Mouse (Mus musculus) olfactory bulb, adult 2 months (tissue): ENCODE results near the gene Cldn3. TPM values are rescaled to one million over a fixed set of nuclear protein-coding genes. Genes with fewer than 3 reads are reported as not detected.

Experiments used
- H3K27ac ChIP-seq: fragments of 200-500 bp; 2 replicates; pipeline ENCODE4 v1.5.1; 2012; ENCODE audit warnings: low read depth, low read length; ENCODE audit not compliant: insufficient read depth
- H3K4me1 ChIP-seq: fragments of 200-500 bp; 2 replicates; pipeline ENCODE4 v1.6.1; 2012; ENCODE audit warnings: low read length; ENCODE audit not compliant: control insufficient read depth, insufficient read depth
- H3K4me3 ChIP-seq: fragments of 200-500 bp; 2 replicates; pipeline ENCODE4 v1.5.1; 2012; ENCODE audit warnings: mild to moderate bottlenecking, low read depth, low read length, moderate library complexity; ENCODE audit not compliant: insufficient read depth
- CTCF ChIP-seq: fragments of 200-500 bp; IDR thresholded peaks from 2 replicates; pipeline ENCODE4 v1.5.1; 2012; ENCODE audit warnings: low read depth, mild to moderate bottlenecking, low read length, moderate library complexity; ENCODE audit not compliant: insufficient read depth
- POLR2A ChIP-seq: fragments of 200-500 bp; IDR thresholded peaks from 2 replicates; pipeline ENCODE4 v1.6.1; 2012; ENCODE audit warnings: mild to moderate bottlenecking, low read depth, low read length, moderate library complexity; ENCODE audit not compliant: insufficient read depth
- WGBS: fragments of 180-500 bp; shearing (Covaris S2); methylation state at CpG from one replicate; pipeline ENCODE4 v1.1.7; 2018; 5-methylcytosine and 5-hydroxymethylcytosine counted together
- polyA plus RNA-seq: library from polyadenylated mRNA; stranded (reverse); fragments of >200 nt; gene quantifications from 2 replicates; pipeline ENCODE4 v1.2.4, GENCODE M21; 2012; ENCODE audit warnings: low replicate concordance; ENCODE audit not compliant: missing spikeins, insufficient read depth, insufficient read length

The Cldn3 gene
- polyA plus RNA-seq, 1 experiment = not detected

DNA sequence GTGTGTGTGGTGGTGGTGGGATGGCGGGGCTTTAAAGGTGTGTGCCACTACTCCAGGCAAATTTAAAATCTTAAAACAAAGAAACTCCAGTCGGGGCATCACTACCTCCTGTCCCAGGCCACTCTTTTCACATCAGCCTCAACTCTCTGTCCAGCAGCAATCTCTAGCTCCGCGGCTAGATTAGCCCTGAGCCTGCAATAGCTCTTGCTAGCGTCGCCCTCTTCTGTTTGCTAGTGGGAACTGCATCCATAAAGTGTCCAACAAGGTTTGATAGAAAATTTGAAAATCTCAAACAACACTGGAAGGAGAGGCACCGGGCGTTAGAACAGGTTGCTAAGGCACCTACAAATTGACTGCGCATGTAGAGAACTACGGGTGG is 20.6 kb upstream of the Cldn3 start:
- WGBS = 6% methylated on average over 10 of the region's 10 CpGs
- no peak overlapping the region for H3K4me3 ChIP-seq
- TF ChIP-seq POLR2A = no peak
- no peak for TF ChIP-seq CTCF
- peaks cover 6% of the 10 kb centered on the region for H3K4me1 ChIP-seq
- H3K27ac ChIP-seq = no peak overlapping the region

DNA sequence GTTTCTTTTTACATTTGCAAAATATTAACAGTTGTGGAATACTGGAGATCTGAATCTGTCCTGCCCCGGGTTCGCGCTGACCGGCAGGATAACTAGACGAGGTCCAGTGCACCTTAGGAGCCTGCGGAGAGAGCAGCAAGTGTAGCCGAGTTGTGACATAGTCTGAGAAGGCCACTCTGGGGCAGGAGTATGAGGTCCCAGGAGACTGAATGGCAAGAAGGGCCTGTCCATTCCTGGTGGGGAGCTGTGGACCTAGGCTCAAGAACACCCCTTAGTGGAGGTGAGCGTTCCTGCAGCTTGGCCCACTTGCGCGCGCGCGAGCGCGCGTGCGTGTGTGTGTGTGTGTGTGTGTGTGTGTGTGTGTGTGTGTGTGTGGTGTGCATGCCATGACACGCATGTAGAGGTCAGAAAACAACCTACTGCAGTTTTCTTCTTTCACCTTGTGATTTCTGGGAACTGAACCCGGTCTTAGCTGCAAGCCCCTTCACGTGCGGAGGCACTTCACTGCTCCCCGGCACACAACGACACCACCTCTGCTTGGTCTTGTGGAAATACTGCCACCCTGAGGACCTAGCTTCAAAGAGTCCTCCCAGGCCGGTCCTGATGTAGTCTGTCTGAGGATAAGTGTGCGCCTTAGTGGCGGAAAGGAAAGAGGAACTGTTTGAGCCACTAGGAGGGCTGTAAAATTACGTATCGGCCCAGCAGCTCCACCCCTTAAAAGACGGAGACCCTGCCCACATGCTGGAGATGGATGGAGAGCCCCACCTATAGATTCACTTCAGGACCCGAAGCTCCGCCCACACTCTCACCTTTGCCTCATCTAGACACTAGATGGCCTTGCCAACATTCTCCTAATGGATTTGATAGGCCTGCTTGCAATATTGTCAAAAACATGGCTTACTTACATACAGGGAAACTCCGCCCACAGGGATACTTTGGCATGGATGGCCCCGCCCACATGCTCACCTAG is 19.9 kb upstream of the Cldn3 start:
- Histone ChIP-seq H3K4me3 (no peak overlapping the region), H3K4me1 (peaks cover 6% of the 10 kb centered on the region), H3K27ac (no peak overlapping the region)
- WGBS = 7% methylated on average over 33 of the region's 33 CpGs
- no peak for TF ChIP-seq CTCF
- TF ChIP-seq POLR2A = no peak

DNA sequence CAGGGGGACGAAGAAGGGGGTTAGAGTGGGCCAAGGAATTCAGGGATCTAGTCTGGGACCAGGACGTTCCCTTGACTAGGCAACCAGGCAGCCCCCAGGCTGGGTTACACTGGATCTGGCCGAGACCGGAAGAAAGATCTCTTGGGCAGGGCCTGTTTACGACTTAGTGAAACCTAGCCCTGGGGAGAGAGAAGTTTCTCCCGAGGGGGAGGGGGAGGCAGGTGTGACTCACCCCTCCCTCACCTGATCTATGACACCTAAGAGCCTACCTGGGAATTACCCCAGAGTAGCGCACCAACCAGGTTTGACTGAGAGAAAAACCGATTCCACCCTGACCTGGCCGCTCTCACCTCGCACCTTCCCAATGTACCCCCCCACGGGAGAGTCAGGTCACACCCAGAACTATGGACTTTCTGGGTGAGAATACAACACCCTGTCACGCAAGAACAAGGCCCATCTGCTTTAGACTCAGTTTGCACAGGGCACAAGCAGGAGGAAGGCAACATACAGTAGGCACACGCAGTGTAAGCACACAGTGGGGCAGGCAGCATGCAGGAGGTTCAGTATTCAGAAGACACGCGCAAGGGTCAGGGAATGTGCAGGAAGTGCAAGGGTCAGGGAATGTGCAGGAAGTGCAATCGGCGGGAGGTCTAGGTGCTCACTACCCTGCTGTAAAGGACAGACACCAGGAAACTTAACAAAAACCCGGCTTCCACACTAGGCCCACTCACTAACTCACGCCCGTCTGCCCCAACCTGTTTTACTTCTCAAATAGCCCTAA is 18.7 kb upstream of the Cldn3 start:
- WGBS = 85% methylated on average over 20 of the region's 20 CpGs
- TF ChIP-seq POLR2A = no peak
- TF ChIP-seq CTCF = no peak
- no peak overlapping the region for H3K4me3 ChIP-seq
- H3K27ac ChIP-seq = no peak overlapping the region
- H3K4me1 ChIP-seq = peaks cover 6% of the 10 kb centered on the region

DNA sequence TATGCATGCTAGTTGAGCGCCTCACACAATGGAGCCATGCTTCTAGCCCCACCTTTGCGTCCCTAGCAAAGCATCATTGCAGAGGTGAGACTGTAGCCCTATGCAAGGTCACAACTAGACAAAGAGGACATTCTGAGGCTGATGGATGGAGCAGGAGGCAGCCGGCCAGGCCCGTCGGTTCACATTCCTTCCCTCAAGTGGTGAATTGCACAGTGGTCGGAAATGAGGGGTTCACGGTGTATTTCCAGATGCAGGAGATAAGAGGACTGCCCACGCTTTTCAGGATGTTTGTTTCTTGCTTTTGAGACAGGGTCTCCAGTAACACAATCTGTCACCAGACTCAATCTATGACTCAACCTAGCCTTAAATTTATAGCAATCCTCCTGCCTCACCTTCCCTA is 15.3 kb upstream of the Cldn3 start:
- peaks cover 6% of the 10 kb centered on the region for H3K4me1 ChIP-seq
- 83% methylated on average over 8 of the region's 8 CpGs for WGBS
- no peak overlapping the region for H3K4me3 ChIP-seq
- no peak overlapping the region for H3K27ac ChIP-seq
- no peak for TF ChIP-seq POLR2A
- TF ChIP-seq CTCF = no peak

DNA sequence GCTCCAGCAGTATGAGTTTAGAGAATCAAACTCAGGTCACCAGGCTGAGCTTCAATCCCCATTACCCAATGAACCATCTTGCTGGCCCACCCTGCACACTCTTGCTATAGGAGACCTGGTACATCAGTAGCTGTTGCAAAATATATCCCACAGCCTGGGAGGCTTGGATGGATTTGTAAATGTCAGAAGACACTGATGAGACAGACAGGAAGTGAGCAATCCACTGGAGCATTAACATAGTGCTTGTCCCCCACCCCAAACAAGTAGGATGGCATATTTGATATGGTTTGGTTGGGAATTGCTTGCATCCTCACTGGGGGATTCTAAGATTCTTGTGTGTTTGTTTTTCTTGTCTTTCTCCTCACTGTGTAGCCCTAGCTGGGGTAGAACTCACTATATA is 12.9 kb upstream of the Cldn3 start:
- no peak overlapping the region for H3K4me3 ChIP-seq
- no peak overlapping the region for H3K27ac ChIP-seq
- no peaks in the 10 kb centered on the region for H3K4me1 ChIP-seq
- TF ChIP-seq CTCF = no peak
- TF ChIP-seq POLR2A = no peak

GRCm38 (mm10) chr5:134973526-134973925 is 12.5 kb upstream of the Cldn3 start:
- no peaks in the 10 kb centered on the region for H3K4me1 ChIP-seq
- 89% methylated on average over 7 of the region's 7 CpGs for whole genome bisulfite sequencing
- H3K27ac ChIP-seq = no peak overlapping the region
- H3K4me3 ChIP-seq = no peak overlapping the region
- TF ChIP-seq POLR2A (no peak), CTCF (no peak)

GRCm38 (mm10) chr5:134974294-134974693 is 11.7 kb upstream of the Cldn3 start:
- Histone ChIP-seq H3K4me1 (no peaks in the 10 kb centered on the region), H3K27ac (no peak overlapping the region), H3K4me3 (no peak overlapping the region)
- TF ChIP-seq CTCF (no peak), POLR2A (no peak)
- WGBS = 58% methylated on average over 7 of the region's 7 CpGs

DNA sequence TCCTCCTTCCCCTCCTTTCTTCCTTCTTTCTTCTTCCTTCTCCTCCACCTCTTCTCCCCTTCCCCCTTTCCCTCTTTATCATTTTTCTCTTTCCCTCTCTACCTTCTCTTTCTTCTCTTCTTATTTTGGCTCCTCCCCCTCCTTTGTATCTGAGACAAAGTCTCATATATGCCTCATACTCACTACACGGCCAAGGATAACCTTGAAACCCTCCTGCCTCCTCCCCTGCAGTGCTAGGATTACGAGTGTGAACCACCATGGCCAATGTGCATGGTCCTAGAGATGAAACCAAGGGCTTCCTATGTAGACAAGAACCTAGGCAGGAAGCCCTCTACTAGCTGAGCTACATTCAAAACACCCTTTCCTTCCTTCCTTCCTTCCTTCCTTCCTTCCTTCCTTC is 11.1 kb upstream of the Cldn3 start:
- 55% methylated on average over 2 of the region's 2 CpGs for WGBS
- H3K4me1 ChIP-seq = no peaks in the 10 kb centered on the region
- no peak overlapping the region for H3K27ac ChIP-seq
- no peak overlapping the region for H3K4me3 ChIP-seq
- TF ChIP-seq POLR2A (no peak), CTCF (no peak)

DNA sequence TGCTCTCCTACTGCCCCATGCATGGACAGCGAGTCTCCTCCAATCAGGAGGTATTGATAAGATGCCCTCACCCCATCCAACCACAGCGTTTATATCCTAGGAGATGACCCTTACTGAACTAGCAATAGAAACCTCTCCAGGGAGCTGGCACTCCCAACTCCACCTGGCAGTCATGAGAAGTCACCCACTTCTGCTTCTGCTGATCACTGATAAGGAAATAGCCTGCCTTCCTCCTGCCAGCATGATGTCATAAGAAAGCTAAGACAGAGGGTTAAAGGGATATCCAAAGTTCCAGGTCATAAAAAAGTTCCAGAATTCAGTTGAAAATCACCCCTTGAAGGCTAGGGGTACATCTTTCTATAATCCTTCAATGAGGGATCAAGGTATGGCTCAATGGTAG is 9.8 kb upstream of the Cldn3 start:
- no peak overlapping the region for H3K4me3 ChIP-seq
- TF ChIP-seq POLR2A = no peak
- no peak for TF ChIP-seq CTCF
- H3K4me1 ChIP-seq = no peaks in the 10 kb centered on the region
- 89% methylated on average over 2 of the region's 2 CpGs for WGBS
- no peak overlapping the region for H3K27ac ChIP-seq
